Mouse (Mus musculus) G1E-ER4 (cell line): Measurements from ENCODE around the gene Gsx1. TPM values are rescaled to one million over a fixed set of nuclear protein-coding genes. Genes with fewer than 3 reads are reported as not detected.

Source experiments
- GATA1 ChIP-seq: IDR thresholded peaks from one replicate; pipeline ENCODE4 v1.8.0; 2012; ENCODE audit warnings: low read length, inconsistent platforms
- polyA plus RNA-seq: library from polyadenylated mRNA; stranded (reverse); fragments of >175 nt; gene quantifications from 2 replicates; pipeline ENCODE4 v1.2.3, GENCODE M21; 2012

Gene Gsx1
- polyA plus RNA-seq = not detected in 2 replicates

GRCm38 (mm10) chr5:147188571-147188975 lies at the start of gene Gsx1:
Gene Gsx1 (plus strand): TSS chr5:147188696.
- no peak for TF ChIP-seq GATA1

- no peak for TF ChIP-seq GATA1
Measured at GRCm38 (mm10) chr5:147147340-147147739, 41.2 kb upstream of the Gsx1 start.

DNA sequence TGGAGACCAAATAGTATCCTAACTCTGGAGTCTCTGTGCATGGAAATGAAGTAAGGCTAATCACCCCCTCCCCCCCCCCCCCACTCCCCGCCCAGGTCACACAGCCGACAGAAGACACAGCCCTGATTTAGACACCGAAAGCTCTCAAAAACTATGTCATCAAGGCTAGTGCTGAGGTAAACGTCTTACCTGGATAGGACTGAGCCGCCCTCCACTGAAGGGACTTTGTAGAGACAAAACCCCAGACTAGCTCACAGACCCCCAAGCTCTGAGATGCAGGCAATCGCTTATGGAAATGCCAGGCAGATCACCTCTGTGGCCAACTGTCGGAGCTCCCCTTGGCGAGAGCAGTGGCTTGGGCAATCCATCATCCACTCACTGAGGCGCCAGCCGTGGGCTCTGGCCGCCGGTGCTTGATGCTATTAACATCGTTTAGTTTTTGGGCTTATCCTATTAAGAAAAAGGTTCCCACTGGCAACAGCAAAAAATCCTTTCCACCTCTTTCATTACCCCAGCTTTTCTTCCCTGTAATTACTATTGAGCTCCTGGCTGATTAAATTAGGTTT lies 33.6 kb upstream of the Gsx1 start:
- no peak for TF ChIP-seq GATA1

DNA sequence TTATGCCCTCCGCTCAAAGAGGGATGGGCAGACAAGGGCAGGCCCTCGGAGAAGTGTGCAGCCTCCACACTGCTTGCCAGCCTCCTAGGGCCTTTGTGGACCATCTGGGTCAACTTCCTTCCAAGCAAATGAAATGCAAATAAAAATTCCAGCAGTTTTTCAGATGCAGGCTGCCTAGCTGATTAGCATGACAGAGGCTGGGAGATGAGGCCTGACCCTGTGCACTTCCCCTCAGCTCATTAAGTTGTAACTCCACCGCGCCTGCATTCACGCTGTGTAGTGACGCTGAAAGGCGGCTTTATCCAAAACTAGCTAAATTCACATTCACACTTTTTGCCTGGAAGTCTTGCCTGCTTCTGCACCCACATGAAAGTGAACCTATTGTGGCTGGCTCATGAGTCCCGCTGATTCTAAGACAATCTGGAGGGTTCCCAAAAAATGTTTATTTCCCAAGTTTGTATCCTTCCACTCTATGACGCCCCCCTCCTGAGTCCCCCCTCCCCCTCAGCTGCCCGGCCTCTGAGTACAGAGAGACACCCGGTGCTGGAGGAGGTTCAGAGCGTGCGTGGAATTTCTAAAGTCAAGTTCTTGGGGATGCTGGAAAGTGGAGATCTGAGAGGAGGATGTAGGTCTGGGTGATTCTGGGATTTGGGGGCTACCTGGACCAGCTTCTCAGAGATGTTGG lies 32.9 kb upstream of the Gsx1 start:
- TF ChIP-seq GATA1 = no peak

GRCm38 (mm10) chr5:147156376-147156775 lies 32.1 kb upstream of the Gsx1 start:
- no peak for TF ChIP-seq GATA1

DNA sequence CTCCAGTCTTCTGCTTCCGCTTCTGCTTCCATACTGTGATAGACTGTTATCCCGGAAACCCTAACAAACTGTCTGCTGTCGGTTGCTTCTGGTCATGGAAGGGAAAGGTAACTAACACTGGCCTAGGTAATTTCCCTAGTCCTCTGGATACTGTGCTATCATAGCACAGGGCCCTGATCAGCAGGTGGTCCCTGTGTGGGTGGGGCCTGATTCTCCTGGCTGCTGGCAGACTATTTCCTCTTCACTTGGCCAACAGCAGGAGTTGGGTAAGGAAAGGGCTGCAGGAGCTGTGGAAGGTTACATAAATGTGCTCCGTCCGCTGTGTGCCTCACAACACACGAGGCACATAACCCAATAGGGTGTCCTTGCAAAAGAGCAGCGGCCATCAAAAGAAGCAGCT lies 31.1 kb upstream of the Gsx1 start:
- TF ChIP-seq GATA1 = no peak

- no peak for TF ChIP-seq GATA1
Measured at GRCm38 (mm10) chr5:147159320-147159719, 29.2 kb upstream of the Gsx1 start.

- TF ChIP-seq GATA1 = no peak
Measured at GRCm38 (mm10) chr5:147159792-147160191, 28.7 kb upstream of the Gsx1 start.

DNA sequence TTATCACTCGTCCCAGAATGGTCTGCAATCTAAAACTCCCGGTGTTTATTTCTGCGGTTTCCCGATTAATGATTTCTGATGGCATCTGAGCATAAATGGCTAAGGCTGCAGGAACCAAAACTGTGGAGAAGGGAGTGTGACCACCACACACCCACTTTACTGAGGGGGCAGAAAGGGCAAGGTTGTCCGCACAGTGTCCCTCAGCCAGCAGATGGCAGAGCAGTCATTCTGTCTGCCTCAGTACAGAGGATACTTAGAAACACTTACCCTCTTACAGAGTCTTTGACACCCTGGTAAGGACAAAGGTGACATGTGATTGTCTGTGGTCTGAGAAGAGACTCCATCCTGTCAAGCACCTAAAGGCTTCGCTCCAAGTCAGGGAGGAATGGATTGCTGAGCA lies 23.4 kb upstream of the Gsx1 start:
- no peak for TF ChIP-seq GATA1

GRCm38 (mm10) chr5:147170088-147170487 lies 18.4 kb upstream of the Gsx1 start:
- no peak for TF ChIP-seq GATA1

DNA sequence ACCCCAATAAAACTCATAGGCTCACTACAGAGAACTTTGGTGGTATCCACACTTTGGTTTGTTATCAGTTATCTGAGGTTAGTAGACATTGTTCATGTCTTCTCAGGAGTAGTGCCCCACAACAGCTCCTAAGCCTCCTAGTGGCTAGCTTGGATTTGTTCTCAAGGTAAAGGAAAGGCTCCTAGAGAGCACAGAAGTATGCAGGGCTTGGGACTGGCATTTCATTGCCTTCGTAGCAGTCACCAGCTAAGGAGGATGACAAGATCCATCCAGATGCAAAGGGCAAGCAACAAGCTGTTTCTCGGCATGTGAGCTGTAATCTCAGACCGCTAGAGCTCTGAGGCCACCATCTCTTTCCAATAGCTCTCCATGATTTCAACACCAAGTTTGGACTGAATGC lies 14.4 kb upstream of the Gsx1 start:
- TF ChIP-seq GATA1 = no peak

GRCm38 (mm10) chr5:147185174-147185915 lies 3.2 kb upstream of the Gsx1 start:
- TF ChIP-seq GATA1 = no peak

DNA sequence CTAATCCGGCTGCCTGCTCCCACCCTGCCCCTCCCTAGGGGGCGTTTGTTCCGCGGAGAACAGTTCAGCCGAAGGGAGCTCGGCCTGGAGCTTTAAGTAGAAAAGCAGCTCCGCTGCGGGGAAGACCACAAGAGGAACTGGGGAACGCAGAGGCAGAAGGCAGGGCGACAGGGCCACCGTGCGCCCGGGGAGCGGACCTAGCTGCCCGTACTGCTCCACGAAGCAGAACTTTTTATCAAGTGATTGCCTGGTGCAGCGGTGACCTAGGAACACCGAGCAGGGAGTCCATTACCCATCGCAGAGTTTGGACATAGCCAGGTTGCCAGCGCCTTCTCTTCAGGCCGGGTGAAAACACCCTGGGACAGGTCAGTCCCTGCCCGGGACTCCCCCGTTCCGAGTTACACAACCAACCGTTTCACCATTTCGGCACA lies 2.5 kb upstream of the Gsx1 start:
- TF ChIP-seq GATA1 = no peak

- TF ChIP-seq GATA1 = no peak
Measured at GRCm38 (mm10) chr5:147186781-147187551, 1.5 kb upstream of the Gsx1 start.

DNA sequence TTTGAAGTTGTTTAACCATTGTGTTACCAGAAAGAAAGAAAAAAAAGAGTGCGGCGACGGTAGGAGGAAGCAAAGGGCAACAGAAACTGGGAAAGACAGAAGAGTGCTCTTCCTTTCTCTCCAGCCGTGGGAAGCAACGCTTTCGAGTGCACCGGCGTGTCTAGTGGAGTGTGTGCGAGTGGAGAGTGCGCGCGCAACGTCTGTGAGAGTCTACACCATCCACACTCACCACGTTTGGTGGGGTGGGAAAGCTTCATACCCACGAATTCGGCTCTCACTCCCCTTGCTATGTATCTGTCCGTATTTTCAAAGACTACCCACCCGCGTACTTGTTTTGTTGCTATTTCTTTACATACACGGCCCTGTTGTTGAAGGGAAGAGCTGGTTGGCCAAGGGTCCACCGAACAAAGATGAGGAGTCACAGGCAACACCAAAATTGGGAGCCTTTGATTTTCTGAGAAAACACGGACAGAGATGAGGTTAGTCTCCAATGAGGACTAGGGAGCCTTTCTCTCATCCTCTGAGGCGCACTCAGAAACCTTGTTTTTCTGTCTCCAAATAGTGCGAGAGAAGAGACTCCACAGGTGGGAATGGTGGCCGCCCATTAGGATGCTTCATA lies 835 bp upstream of the Gsx1 start:
- no peak for TF ChIP-seq GATA1
